Mouse (Mus musculus) midbrain, postnatal 0 days (tissue): Measurements from ENCODE around the gene Tmem86a. TPM values are rescaled to one million over a fixed set of nuclear protein-coding genes. Genes with fewer than 3 reads are reported as not detected.

Experiments
- ATAC-seq: fragments of 200-750 bp; cut with Nextera tagmentation; 2 replicates; pipeline ENCODE4 v1.8.0; 2017; ENCODE audit warnings: moderate number of reproducible peaks, mild to moderate bottlenecking, moderate TSS enrichment, moderate library complexity; ENCODE audit not compliant: low FRiP score
- DNase-seq: peaks from one replicate; pipeline ENCODE4 v3.0.0-alpha.2; 2015; ENCODE audit warnings: low spot score
- H3K27ac ChIP-seq: fragments of 300-500 bp; sonication (generic); 2 replicates; pipeline ENCODE4 v1.5.1; 2014; ENCODE audit warnings: low read depth, mild to moderate bottlenecking, low read length, mixed read lengths
- H3K27me3 ChIP-seq: fragments of 300-500 bp; sonication (generic); 2 replicates; pipeline ENCODE4 v1.6.1; 2014; ENCODE audit warnings: low read length, control low read depth, mixed read lengths; ENCODE audit not compliant: insufficient read depth
- H3K36me3 ChIP-seq: fragments of 300-500 bp; sonication (generic); 2 replicates; pipeline ENCODE4 v1.6.1; 2014; ENCODE audit warnings: low read length, control low read depth, mixed read lengths; ENCODE audit not compliant: insufficient read depth
- H3K4me1 ChIP-seq: fragments of 300-500 bp; sonication (generic); 2 replicates; pipeline ENCODE4 v1.6.1; 2014; ENCODE audit warnings: mild to moderate bottlenecking, control low read depth, antibody characterized with exemption, low read length, mixed read lengths; ENCODE audit not compliant: insufficient read depth
- H3K4me2 ChIP-seq: fragments of 300-500 bp; sonication (generic); 2 replicates; pipeline ENCODE4 v1.6.1; 2014; ENCODE audit warnings: low read depth, mild to moderate bottlenecking, low read length, mixed read lengths; ENCODE audit not compliant: poor library complexity, severe bottlenecking
- H3K4me3 ChIP-seq: fragments of 300-500 bp; sonication (generic); 2 replicates; pipeline ENCODE4 v1.5.1; 2014; ENCODE audit warnings: low read depth, mild to moderate bottlenecking, low read length, moderate library complexity
- H3K9ac ChIP-seq: fragments of 300-500 bp; sonication (generic); replicated peaks from 2 replicates; pipeline ENCODE4 v1.6.1; 2014; ENCODE audit warnings: mild to moderate bottlenecking, low read length, moderate library complexity, mixed read lengths; ENCODE audit not compliant: poor library complexity, severe bottlenecking
- H3K9me3 ChIP-seq: fragments of 300-500 bp; sonication (generic); 2 replicates; pipeline ENCODE4 v1.6.1; 2016; ENCODE audit warnings: low read length, control low read depth
- CTCF ChIP-seq: IDR thresholded peaks from 2 replicates; pipeline ENCODE4 v1.5.1; 2016; ENCODE audit warnings: antibody characterized with exemption, mild to moderate bottlenecking
- WGBS: fragments of 180-500 bp; shearing (Covaris S2); extraction: QIAGEN DNeasy Blood & Tissue Kit; methylation state at CpG from one replicate; pipeline ENCODE4 v1.1.7; 2014; 5-methylcytosine and 5-hydroxymethylcytosine counted together
- microRNA-seq: library from miRNA; unstranded; fragments of <30 nt; microRNA quantifications from one replicate; pipeline ENCODE4, GENCODE M21; 2016; ENCODE audit warnings: borderline number of aligned reads
- polyA plus RNA-seq: library from polyadenylated mRNA; unstranded; fragments of >200 nt; fragmentation: Nextera tagmentation; extraction: Ambion mirVana; gene quantifications from 2 replicates; pipeline ENCODE4 v1.2.1, GENCODE M21; 2015
- total RNA-seq: library from RNA; depleted of rRNA; stranded (reverse); fragments of >200 nt; gene quantifications from 2 replicates; pipeline ENCODE4 v1.2.3, GENCODE M21; 2014; rRNA removed

Tmem86a gene
- total and polyA plus RNA-seq, 2 experiments from 2014 or later = 16.0 to 29.0 TPM

DNA sequence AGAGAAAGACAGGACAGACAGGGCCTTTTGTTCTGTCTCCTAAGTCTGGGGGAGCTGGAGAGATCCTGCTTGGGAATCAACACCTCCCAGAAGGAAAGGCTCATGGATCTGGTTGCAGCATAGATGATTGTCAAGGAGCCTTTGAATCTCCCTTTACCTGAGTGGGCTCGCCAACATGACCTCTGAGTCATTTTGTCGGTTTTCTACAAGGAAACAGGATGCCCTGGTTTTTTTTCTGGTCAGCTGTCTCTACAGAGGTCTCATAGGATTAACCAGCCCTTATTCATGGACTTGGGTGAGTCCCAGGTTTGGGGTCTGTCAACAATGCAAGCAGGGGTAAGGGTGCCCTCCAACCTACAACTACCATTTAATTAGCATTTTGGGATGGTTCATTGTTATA, 52.6 kb downstream of the Tmem86a start:
- no peak overlapping the region for H3K27ac ChIP-seq
- no peak overlapping the region for H3K4me3 ChIP-seq
- ATAC-seq (no peak), DNase-seq (no peak)
- H3K9me3 ChIP-seq = no peaks in the 10 kb centered on the region
- peaks cover 19% of the 10 kb centered on the region for H3K36me3 ChIP-seq
- H3K27me3 ChIP-seq = no peaks in the 10 kb centered on the region
- 51% methylated on average over 2 of the region's 2 CpGs for WGBS
- no peak overlapping the region for H3K4me2 ChIP-seq
- no peak for TF ChIP-seq CTCF
- no peaks in the 10 kb centered on the region for H3K4me1 ChIP-seq
- H3K9ac ChIP-seq = no peak overlapping the region

DNA sequence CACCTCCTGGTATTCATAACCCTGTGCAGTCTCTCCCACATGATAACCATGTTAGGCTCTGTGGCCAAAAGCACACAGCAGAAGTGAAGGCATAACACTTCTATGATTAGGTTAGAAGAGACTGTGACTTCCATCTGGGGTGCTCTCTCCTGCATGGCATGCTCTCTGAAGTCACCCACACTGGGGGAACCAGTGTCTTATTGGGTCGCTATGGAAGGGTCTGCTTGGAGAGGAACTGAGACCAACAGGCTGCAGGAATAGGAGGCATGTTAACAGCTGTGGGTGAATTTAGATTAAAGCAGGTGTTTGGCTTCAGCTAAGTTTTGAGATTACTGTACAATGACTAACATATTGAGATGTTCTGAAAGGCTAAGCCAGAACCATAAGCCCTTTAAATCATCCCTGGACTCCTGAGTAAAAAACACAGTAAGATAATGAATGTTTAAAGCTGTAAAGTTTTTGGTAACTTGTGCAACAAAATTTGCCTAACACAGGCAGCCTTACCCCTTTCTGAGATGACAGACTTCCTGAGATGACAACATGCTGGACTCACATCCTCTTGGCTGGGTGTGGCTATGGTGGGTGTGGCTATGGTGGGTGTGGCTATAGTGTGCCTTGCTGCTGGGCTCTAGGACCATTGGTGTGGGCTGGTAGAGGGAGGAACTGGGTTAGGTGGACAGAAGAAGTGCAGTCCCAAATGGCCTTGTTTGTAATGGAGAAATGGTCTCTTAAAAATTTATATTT, 53.4 kb downstream of the Tmem86a start:
- no peaks in the 10 kb centered on the region for H3K27me3 ChIP-seq
- 82% methylated on average over 1 of the region's 1 CpGs for WGBS
- no peak for ATAC-seq

More for the DNA sequence above, 53.4 kb downstream of the Tmem86a start:
- Histone ChIP-seq H3K27ac (no peak overlapping the region), H3K9ac (no peak overlapping the region), H3K36me3 (peaks cover 19% of the 10 kb centered on the region), H3K4me3 (no peak overlapping the region), H3K4me1 (no peaks in the 10 kb centered on the region), H3K4me2 (no peak overlapping the region), H3K9me3 (no peaks in the 10 kb centered on the region)
- TF ChIP-seq CTCF = no peak
- no peak for DNase-seq

Small RNA genes lying within 50 kb of the gene (microRNA-seq; reads per million reads assigned to microRNA genes)
- not detected for gene Mir7056

Other genes with a start within 250 kb of the Tmem86a start
- 341 and 345 TPM in 2 replicates for gene Ldha, start 209.1 kb upstream of the Tmem86a start, total RNA-seq
- 604 and 701 TPM in 2 replicates for gene Ldha, start 209.1 kb upstream of the Tmem86a start, polyA plus RNA-seq
- not detected in 2 replicates for gene Ldhc, start 189.4 kb upstream of the Tmem86a start, total RNA-seq
- 0.22 and 0.32 TPM in 2 replicates for gene Ldhc, start 189.4 kb upstream of the Tmem86a start, polyA plus RNA-seq
- 134 and 135 TPM in 2 replicates for gene Tsg101, start 130.6 kb upstream of the Tmem86a start, total RNA-seq
- 323 and 329 TPM in 2 replicates for gene Tsg101, start 130.6 kb upstream of the Tmem86a start, polyA plus RNA-seq
- 10.1 and 10.6 TPM in 2 replicates for gene Uevld, start 92.1 kb upstream of the Tmem86a start, total RNA-seq
- 3.7 TPM in 2 replicates for gene Uevld, start 92.1 kb upstream of the Tmem86a start, polyA plus RNA-seq
- not detected in 2 replicates for gene Gm9999, start 67.0 kb upstream of the Tmem86a start, total RNA-seq
- not detected in 2 replicates for gene Gm9999, start 67.0 kb upstream of the Tmem86a start, polyA plus RNA-seq
- gene Spty2d1, start 42.2 kb upstream of the Tmem86a start, total RNA-seq = 8.8 and 10.7 TPM in 2 replicates
- gene Spty2d1, start 42.2 kb upstream of the Tmem86a start, polyA plus RNA-seq = 3.8 and 4.7 TPM in 2 replicates
- gene Ptpn5, start 83.1 kb downstream of the Tmem86a start, total RNA-seq = 114 and 124 TPM in 2 replicates
- 187 and 195 TPM in 2 replicates for gene Ptpn5, start 83.1 kb downstream of the Tmem86a start, polyA plus RNA-seq
- not detected in 2 replicates for gene Mrgpra6, start 154.3 kb downstream of the Tmem86a start, total RNA-seq
- gene Mrgpra6, start 154.3 kb downstream of the Tmem86a start, polyA plus RNA-seq = not detected in 2 replicates
- not detected in 2 replicates for gene Mrgpra9, start 202.2 kb downstream of the Tmem86a start, total RNA-seq
- not detected in 2 replicates for gene Mrgpra9, start 202.2 kb downstream of the Tmem86a start, polyA plus RNA-seq